Mouse (Mus musculus) CD4-positive, CD25-positive, alpha-beta regulatory T cell, adult 4 months (primary cell): ENCODE measurements around the gene Rufy3. TPM values are rescaled to one million over a fixed set of nuclear protein-coding genes. Genes with fewer than 3 reads are reported as not detected.

Experiments used
- ATAC-seq: one replicate; pipeline ENCODE4 v1.8.0; 2017
- polyA plus RNA-seq, 2 experiments: library from polyadenylated mRNA; unstranded; fragments of 100-300 nt; shearing (Covaris generic); gene quantifications; one replicate each; pipeline ENCODE4 v1.2.1; 2017

Gene Rufy3
- polyA plus RNA-seq, 2 experiments from 2014 or later = 2.6 to 3.2 TPM

DNA sequence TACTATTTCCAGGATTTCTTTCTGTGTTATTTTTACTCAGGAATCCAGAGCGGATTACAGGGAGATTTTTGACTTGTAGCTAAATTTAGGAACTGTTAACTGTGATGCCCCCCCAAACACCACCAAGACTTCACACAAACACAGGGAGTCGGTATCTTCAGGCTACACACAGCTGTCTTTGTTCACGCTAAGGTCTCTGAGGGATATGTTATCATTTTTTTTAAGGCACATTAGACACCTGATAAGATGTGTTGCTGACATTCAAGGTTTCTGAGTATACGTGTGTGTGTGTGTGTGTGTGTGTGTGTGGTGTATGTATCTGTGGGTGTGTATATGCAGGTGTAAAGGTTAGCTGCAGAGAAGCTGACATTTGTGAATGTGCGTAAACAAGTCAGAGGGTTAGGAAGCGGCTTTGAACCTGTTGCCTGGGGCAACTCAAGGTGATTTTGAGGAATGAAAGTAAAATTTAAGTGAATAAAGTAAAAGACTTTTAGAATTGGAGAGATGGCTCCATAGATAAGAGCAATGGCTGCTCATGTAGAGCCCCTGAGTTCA is 121.0 kb downstream of the Rufy3 start:
- ATAC-seq = peak; percentile 61

- ATAC-seq = no peak
These were observed 123.2 kb downstream of the Rufy3 start for GRCm38 (mm10) chr5:88687996-88688406.

DNA sequence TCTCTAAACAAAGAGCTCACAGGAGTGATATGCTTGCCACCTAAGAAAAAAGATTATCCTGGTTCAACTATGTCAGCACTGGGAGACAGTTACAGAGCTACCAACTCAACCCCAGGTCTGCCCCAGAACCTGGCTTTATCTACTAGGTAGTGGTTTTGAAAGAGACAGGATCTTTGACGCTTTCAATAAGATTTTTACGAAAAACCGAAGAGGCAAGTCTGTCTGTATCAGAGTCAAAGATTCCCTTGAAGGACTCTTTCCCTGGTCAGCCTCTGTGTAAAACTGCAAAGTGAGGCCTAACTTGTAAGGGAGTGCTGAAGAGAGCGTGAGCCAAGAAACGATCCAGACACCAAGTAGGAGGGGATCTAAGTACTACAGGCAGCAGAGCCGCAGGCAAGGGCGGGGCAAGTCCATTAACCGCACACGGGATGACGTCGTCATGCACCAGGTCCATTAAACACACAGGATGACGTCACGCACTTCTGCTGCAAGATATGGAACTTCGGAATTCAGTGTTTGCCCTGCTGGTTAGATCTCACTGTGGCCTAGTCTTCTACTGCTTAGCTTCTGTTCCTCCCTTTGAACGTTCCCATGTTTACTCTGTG is 123.8 kb downstream of the Rufy3 start:
- ATAC-seq = no peak

DNA sequence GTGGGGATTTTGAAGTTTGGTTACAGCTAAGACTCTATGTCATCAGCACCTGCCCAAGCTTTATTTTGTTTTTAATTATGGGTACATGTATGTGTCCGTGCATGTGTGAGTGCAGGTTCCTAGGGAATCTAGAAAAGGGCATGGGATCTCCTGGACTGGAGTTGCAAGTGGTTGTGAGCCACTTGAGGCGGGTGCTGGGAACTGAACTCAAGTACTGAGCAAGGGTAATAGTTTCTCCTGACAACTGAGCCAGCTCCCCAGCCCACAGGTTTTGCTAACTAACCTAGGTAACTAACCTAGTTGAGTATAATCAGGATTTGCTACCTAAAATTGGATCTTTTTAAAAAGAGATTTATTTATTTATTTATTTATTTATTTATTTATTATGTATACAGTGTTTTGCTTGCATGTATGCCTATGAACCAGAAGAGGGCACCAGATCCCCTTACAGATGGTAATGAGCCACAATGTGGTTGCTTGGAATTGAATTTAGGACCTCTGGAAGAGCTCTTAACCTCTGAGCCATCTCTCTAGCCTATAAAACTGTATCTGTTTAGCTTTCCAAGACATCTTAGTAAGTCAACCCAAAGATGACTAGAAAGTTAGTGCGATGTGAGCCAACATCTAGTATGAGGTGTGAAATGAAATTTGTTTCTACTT is 124.6 kb downstream of the Rufy3 start:
- peak; percentile 80 for ATAC-seq

DNA sequence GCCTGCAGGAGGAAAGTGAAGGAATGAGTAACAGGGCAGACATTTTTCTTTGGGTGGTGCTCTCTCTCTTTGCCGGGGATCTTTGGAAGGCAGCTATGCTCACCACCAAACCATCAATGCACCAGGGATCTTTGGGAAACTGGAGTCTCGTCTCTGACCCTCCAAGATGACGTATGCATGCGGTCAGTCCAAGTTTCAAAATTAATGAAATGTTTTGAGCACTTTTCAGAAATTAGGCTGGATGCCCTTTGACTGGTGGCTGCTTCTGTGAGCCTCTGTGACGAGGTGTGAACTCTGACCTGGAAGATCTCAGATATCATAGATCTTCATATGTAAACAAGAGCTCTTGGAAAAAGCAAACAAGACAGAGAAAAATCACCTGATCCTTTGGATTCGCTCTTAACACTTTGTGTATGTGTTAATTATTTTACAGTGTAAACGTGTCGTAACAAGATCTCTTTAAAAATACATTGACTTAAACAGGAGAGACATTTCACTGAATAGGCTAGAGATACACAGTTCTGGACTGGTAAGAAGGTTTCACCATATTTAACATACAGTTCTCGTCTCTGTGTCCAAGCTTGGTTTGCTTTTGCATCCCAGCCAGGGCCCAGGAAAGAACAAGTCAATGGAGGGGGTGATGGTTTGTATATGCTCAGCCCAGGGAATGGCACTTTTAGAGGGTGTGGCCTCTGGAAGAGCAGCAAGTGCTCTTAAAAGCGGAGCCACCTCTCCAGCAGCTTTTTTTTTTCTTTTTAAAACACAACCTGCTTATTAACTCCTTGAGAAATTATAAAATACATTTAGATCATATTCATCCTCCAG is 126.1 kb downstream of the Rufy3 start:
- no peak for ATAC-seq

- ATAC-seq = no peak
These were observed 126.8 kb downstream of the Rufy3 start for GRCm38 (mm10) chr5:88691506-88692095.

- ATAC-seq = no peak
These were observed 127.7 kb downstream of the Rufy3 start for GRCm38 (mm10) chr5:88692586-88692985.

DNA sequence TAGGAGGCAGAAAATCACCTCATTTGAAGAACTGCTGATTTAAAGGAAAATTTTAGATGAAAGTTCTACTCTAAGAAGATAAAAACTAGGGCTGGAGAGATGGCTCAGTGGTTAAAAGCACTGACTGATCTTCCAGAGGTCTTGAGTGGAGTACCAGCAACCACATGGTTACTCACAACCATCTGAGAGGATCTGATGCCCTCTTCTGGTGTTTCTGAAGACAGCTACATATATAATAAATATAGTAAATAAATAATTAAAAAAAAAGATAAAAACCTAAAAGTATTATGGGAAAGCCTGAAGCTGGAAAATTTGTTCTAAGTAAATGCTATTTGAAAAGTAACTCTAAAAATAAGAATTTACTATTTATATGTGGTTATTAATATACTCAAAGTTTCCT is 128.2 kb downstream of the Rufy3 start:
- no peak for ATAC-seq

- no peak for ATAC-seq
These were observed 132.5 kb downstream of the Rufy3 start for GRCm38 (mm10) chr5:88697291-88697690.

GRCm38 (mm10) chr5:88699251-88699913 is 134.5 kb downstream of the Rufy3 start:
- ATAC-seq = no peak

Other genes with a start within 250 kb of the Rufy3 start
- gene Prol1, start 247.7 kb upstream of the Rufy3 start, polyA plus RNA-seq = not detected
- not detected for gene Amtn, start 188.9 kb upstream of the Rufy3 start, polyA plus RNA-seq
- gene Ambn, start 109.0 kb upstream of the Rufy3 start, polyA plus RNA-seq = under 1 TPM in 1 of 2 experiments, not detected in 1; 0.17 TPM
- gene Enam, start 77.1 kb upstream of the Rufy3 start, polyA plus RNA-seq = not detected
- 1 to 10 TPM in 1 of 2 experiments, not detected in 1; 5.6 TPM for gene Jchain, start 37.1 kb upstream of the Rufy3 start, polyA plus RNA-seq
- gene Utp3, start 10.6 kb upstream of the Rufy3 start, polyA plus RNA-seq = 10 to 100 TPM; 86.6 to 93.0 TPM
- 10 to 100 TPM in 1 of 2 experiments, 1 to 10 TPM in 1; 6.4 to 10.0 TPM for gene Grsf1, start 111.1 kb downstream of the Rufy3 start, polyA plus RNA-seq
- 10 to 100 TPM; 10.2 to 10.7 TPM for gene Mob1b, start 155.8 kb downstream of the Rufy3 start, polyA plus RNA-seq
- gene Dck, start 200.0 kb downstream of the Rufy3 start, polyA plus RNA-seq = 10 to 100 TPM; 43.9 to 52.1 TPM